Mouse (Mus musculus) neural tube, embryonic 11.5 days (tissue): ENCODE results near the gene Gm21834. TPM values are rescaled to one million over a fixed set of nuclear protein-coding genes. Genes with fewer than 3 reads are reported as not detected.

Source experiments
- polyA plus RNA-seq: library from polyadenylated mRNA; unstranded; fragments of >200 nt; fragmentation: Nextera tagmentation; extraction: Ambion mirVana; gene quantifications from 2 replicates; pipeline ENCODE4 v1.2.1, GENCODE M21; 2014

The Gm21834 gene
- polyA plus RNA-seq, 1 experiment from 2014 or later: not detected

Other genes with a start within 250 kb of the Gm21834 start
- not detected in 2 replicates for gene Vmn2r120, start 196.7 kb downstream of the Gm21834 start, polyA plus RNA-seq
- 0.08 and 0.13 TPM in 2 replicates for gene Cntnap5c, start 27.4 kb upstream of the Gm21834 start, polyA plus RNA-seq